Mouse (Mus musculus): ENCODE results near the gene Rps17.

Rps17 gene

GRCm38 (mm10) chr7:81331851-81332250 lies 13.2 kb downstream of the Rps17 start:
- no peak for DNase-seq (ENCODE audit: low read depth, low spot score)

GRCm38 (mm10) chr7:81330767-81331166 lies 14.3 kb downstream of the Rps17 start:
- no peak for DNase-seq (ENCODE audit: low read depth, low spot score)

GRCm38 (mm10) chr7:81327661-81328060 lies 17.4 kb downstream of the Rps17 start:
- no peak for DNase-seq (ENCODE audit: low read depth, low spot score)

- DNase-seq (ENCODE audit: low read depth, low spot score) = no peak
Measured at GRCm38 (mm10) chr7:81326859-81327258, 18.2 kb downstream of the Rps17 start.

- DNase-seq (ENCODE audit: low read depth, low spot score) = no peak
Measured at GRCm38 (mm10) chr7:81326043-81326442, 19.0 kb downstream of the Rps17 start.

GRCm38 (mm10) chr7:81321776-81322175 lies 23.3 kb downstream of the Rps17 start:
- no peak for DNase-seq (ENCODE audit: low read depth, low spot score)

GRCm38 (mm10) chr7:81319749-81320148 lies 25.3 kb downstream of the Rps17 start:
- no peak for DNase-seq (ENCODE audit: low read depth, low spot score)

GRCm38 (mm10) chr7:81315583-81315982 lies 29.5 kb downstream of the Rps17 start:
- no peak for DNase-seq (ENCODE audit: low read depth, low spot score)

GRCm38 (mm10) chr7:81311581-81311980 lies 33.5 kb downstream of the Rps17 start:
- DNase-seq (ENCODE audit: low read depth, low spot score) = no peak

GRCm38 (mm10) chr7:81311130-81311529 lies 33.9 kb downstream of the Rps17 start:
- DNase-seq (ENCODE audit: low read depth, low spot score) = no peak

- no peak for DNase-seq (ENCODE audit: low read depth, low spot score)
Measured at GRCm38 (mm10) chr7:81309247-81309646, 35.8 kb downstream of the Rps17 start.

GRCm38 (mm10) chr7:81307735-81308134 lies 37.3 kb downstream of the Rps17 start:
- no peak for DNase-seq (ENCODE audit: low read depth, low spot score)

GRCm38 (mm10) chr7:81304675-81305074 lies 40.4 kb downstream of the Rps17 start:
- DNase-seq (ENCODE audit: low read depth, low spot score) = no peak

- no peak for DNase-seq (ENCODE audit: low read depth, low spot score)
Measured at GRCm38 (mm10) chr7:81304100-81304499, 41.0 kb downstream of the Rps17 start.

GRCm38 (mm10) chr7:81303682-81304081 lies 41.4 kb downstream of the Rps17 start:
- DNase-seq (ENCODE audit: low read depth, low spot score) = no peak

- no peak for DNase-seq (ENCODE audit: low read depth, low spot score)
Measured at GRCm38 (mm10) chr7:81301323-81301722, 43.7 kb downstream of the Rps17 start.

GRCm38 (mm10) chr7:81298206-81298605 lies 46.8 kb downstream of the Rps17 start:
- DNase-seq (ENCODE audit: low read depth, low spot score) = no peak

GRCm38 (mm10) chr7:81295169-81295568 lies 49.9 kb downstream of the Rps17 start:
- DNase-seq (ENCODE audit: low read depth, low spot score) = no peak
